Mouse (Mus musculus): ENCODE results near the gene Snrnp48.

Snrnp48 gene

DNA sequence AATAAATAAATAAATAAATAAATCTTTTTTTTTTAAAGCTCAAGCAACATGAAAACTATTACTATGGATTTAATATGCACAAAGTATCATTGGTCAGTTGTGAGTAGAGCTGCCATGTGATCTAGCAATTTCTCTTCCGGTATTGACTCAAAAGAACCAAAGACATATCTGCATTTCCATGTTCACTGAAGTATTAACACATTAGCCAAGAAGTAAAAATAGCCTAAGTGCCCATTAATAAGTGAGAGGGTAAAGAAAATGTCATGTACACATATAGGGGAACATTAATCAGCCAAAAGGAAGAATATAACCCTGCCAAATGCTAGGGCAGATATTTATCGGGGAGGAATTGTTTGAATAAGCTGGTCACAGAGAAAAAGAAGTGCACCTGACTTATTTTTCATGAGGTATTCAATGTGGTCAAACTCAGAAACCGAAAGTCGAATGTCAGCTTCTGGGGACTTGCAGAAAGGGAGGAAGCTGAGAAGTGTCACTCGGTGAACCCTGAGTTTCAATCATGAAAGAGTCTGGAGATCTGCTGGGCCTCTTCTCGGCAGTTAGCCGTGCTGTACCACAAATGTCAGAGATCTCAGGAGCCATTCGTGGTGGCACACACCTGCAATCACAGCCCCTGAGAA, 64.4 kb downstream of the Snrnp48 start:
- no peak for DNase-seq (ENCODE audit: low spot score)

DNA sequence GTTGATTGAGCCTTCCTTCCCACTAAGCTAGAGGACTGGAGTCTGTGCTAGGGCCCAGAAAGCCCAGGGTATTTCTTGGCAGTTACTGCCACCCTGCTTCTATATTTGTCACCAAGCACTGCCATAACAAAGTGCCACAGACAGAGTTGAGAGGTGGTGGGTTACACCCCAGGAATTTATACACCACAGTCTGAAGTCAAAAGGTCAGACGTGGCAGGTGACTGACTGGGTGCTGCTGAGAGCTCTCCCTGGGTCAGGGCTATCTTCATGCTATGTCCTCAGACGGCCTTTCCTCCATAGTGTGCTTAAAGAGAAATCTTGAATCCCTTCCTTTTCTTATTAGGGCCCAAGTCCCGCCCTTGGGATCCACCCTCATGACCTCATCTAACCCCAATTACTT, 67.9 kb downstream of the Snrnp48 start:
- no peak for DNase-seq (ENCODE audit: low spot score)
